Mouse (Mus musculus) cerebellum, adult 2 months (tissue): ENCODE measurements at regions not wholly inside any gene's neighbourhood (a gene's known extent, or its start where the extent isn't known, plus 50 kb on each side); places are given as distances from the start of the nearest gene placed in this dataset.

ENCODE experiments used
- CTCF ChIP-seq: fragments of 200-500 bp; IDR thresholded peaks from 2 replicates; pipeline ENCODE4 v1.5.1; 2011; ENCODE audit warnings: low read depth, mild to moderate bottlenecking, control low read depth, low read length, moderate library complexity, borderline replicate concordance; ENCODE audit not compliant: insufficient read depth
- POLR2A ChIP-seq: fragments of 200-500 bp; IDR thresholded peaks from 2 replicates; pipeline ENCODE4 v1.6.1; 2011; ENCODE audit warnings: low read length, control low read depth, borderline replicate concordance; ENCODE audit not compliant: insufficient read depth

DNA sequence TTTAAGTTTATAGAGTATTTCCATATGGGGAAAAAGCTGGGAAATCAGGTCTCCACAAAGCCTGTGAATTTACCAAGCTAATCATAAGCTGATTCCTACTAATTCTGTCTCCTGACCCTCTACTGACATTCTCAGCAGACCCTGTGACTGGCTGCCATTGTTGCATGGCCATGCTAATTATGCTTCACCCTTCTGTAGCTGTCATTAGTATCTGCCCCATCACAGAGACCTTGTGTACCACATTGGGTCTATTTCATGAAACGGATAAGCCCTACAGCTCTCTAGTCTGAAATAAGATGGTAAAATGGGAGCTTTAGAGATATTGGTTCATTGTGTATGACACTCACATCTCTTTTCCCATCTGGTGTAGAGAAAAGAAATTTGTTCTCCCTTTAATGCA is 296.0 kb upstream of the Nbea start:
- TF ChIP-seq CTCF (no peak), POLR2A (no peak)
